Mouse (Mus musculus): ENCODE measurements around the gene Ap5b1. TPM values are rescaled to one million over a fixed set of nuclear protein-coding genes. Genes with fewer than 3 reads are reported as not detected.

Ap5b1 gene
- polyA plus RNA-seq, 1 experiment from 2014 or later: 8.3 TPM

- ChIA-PET POLR2A (interaction anchor here (0.6 to 0.7 kb wide), 3 partner anchors 10 to 1412 kb away, joined by 3 to 7 read pairs (median 5); partner anchors contain the start of gene Rin1), CTCF (interaction anchor here (1.5 to 15.0 kb wide), 2 partner anchors 9 to 32 kb away, joined by 5 to 157 read pairs; no protein-coding TSS in a partner anchor)
- in situ Hi-C loops (cut with MboI; ENCODE audit: low pct_unique_long_range_greater_than_20kb): no loop called here
- TF ChIP-seq CTCF (IDR thresholded peaks at IDR 0.05): no peak
- no peak for DNase-seq (ENCODE audit: low read depth, low spot score)
- no peak for ATAC-seq
- peaks cover 12% of the 10 kb centered on the region for H3K27me3 ChIP-seq
Measured at GRCm38 (mm10) chr19:5562776-5563175, 5.0 kb upstream of the Ap5b1 start.

- CTCF ChIA-PET: interaction anchor here (1.2 to 15.0 kb wide), 4 partner anchors 10 to 56 kb away, joined by 3 to 157 read pairs (median 16); partner anchors contain the start of gene Snx32
- in situ Hi-C loops (cut with MboI; ENCODE audit: low pct_unique_long_range_greater_than_20kb): no loop called here
- peak; percentile 46 for DNase-seq (ENCODE audit: low read depth, low spot score)
- H3K27me3 ChIP-seq: no peaks in the 10 kb centered on the region
- ATAC-seq: no peak
- POLR2A ChIA-PET: interaction anchor here (1.1 kb wide), 1 partner anchor 36 kb away, joined by 3 read pairs; no protein-coding TSS in a partner anchor
- no peak for TF ChIP-seq CTCF (IDR thresholded peaks at IDR 0.05)
Measured at GRCm38 (mm10) chr19:5566316-5566715, 1.5 kb upstream of the Ap5b1 start.

- DNase-seq (ENCODE audit: low read depth, low spot score) (peak; percentile 6), ATAC-seq (peak; percentile 36)
- POLR2A ChIA-PET: no interaction called here
- CTCF ChIA-PET: interaction anchor here (1.2 to 15.0 kb wide), 6 partner anchors 11 to 143 kb away, joined by 3 to 157 read pairs (median 10); partner anchors contain the start of gene Snx32
- no peak for TF ChIP-seq CTCF (IDR thresholded peaks at IDR 0.05)
- no peaks in the 10 kb centered on the region for H3K27me3 ChIP-seq
- in situ Hi-C loops (cut with MboI; ENCODE audit: low pct_unique_long_range_greater_than_20kb): no loop called here
Measured at GRCm38 (mm10) chr19:5567180-5567533, 668 bp upstream of the Ap5b1 start.

GRCm38 (mm10) chr19:5568470-5569140 lies 780 bp downstream of the Ap5b1 start:
- ATAC-seq (no peak), DNase-seq (ENCODE audit: low read depth, low spot score) (peak; percentile 68)
- no peak for TF ChIP-seq CTCF (IDR thresholded peaks at IDR 0.05)
- no peaks in the 10 kb centered on the region for H3K27me3 ChIP-seq
- ChIA-PET CTCF (interaction anchor here (0.6 to 15.0 kb wide), 27 partner anchors 10 to 219 kb away, joined by 3 to 157 read pairs (median 4); partner anchors contain the start of genes Kat5, Map3k11, Mus81 and Pcnx3), POLR2A (interaction anchor here (0.7 to 2.0 kb wide), 8 partner anchors 9 to 233 kb away, joined by 3 to 7 read pairs (median 3); partner anchors contain the start of genes Ovol1 and Rela)
- in situ Hi-C loops (cut with MboI; ENCODE audit: low pct_unique_long_range_greater_than_20kb): no loop called here

GRCm38 (mm10) chr19:5569521-5569920 lies 1.7 kb downstream of the Ap5b1 start:
- TF ChIP-seq CTCF (IDR thresholded peaks at IDR 0.05): no peak
- ChIA-PET POLR2A (interaction anchor here (1.6 to 2.0 kb wide), 2 partner anchors 34 to 40 kb away, joined by 5 to 7 read pairs; no protein-coding TSS in a partner anchor), CTCF (interaction anchor here (1.3 to 15.0 kb wide), 7 partner anchors 11 to 106 kb away, joined by 3 to 157 read pairs (median 13); no protein-coding TSS in a partner anchor)
- DNase-seq (ENCODE audit: low read depth, low spot score): no peak
- H3K27me3 ChIP-seq: no peaks in the 10 kb centered on the region
- ATAC-seq: no peak
- in situ Hi-C loops (cut with MboI; ENCODE audit: low pct_unique_long_range_greater_than_20kb): no loop called here

- TF ChIP-seq CTCF (IDR thresholded peaks at IDR 0.05): no peak
- no peak for DNase-seq (ENCODE audit: low read depth, low spot score)
- in situ Hi-C loops (cut with MboI; ENCODE audit: low pct_unique_long_range_greater_than_20kb): no loop called here
- ChIA-PET POLR2A (interaction anchor here (0.6 to 2.0 kb wide), 3 partner anchors 23 to 45 kb away, joined by 3 to 7 read pairs (median 4); no protein-coding TSS in a partner anchor), CTCF (interaction anchor here (1.3 to 15.0 kb wide), 5 partner anchors 10 to 141 kb away, joined by 3 to 157 read pairs (median 13); no protein-coding TSS in a partner anchor)
- ATAC-seq: no peak
- no peaks in the 10 kb centered on the region for H3K27me3 ChIP-seq
Measured at GRCm38 (mm10) chr19:5570353-5571246, 2.8 kb downstream of the Ap5b1 start.

- ChIA-PET CTCF (interaction anchor here (1.3 to 15.0 kb wide), 4 partner anchors 17 to 142 kb away, joined by 3 to 157 read pairs (median 6); no protein-coding TSS in a partner anchor), POLR2A (interaction anchor here (0.6 to 1.4 kb wide), 2 partner anchors 46 to 62 kb away, joined by 3 to 4 read pairs; no protein-coding TSS in a partner anchor)
- H3K27me3 ChIP-seq: no peaks in the 10 kb centered on the region
- ATAC-seq: no peak
- TF ChIP-seq CTCF (IDR thresholded peaks at IDR 0.05): no peak
- DNase-seq (ENCODE audit: low read depth, low spot score): no peak
- in situ Hi-C loops (cut with MboI; ENCODE audit: low pct_unique_long_range_greater_than_20kb): no loop called here
Measured at GRCm38 (mm10) chr19:5571831-5572230, 4.0 kb downstream of the Ap5b1 start.

- ChIA-PET CTCF (interaction anchor here (1.0 to 15.0 kb wide), 5 partner anchors 16 to 84 kb away, joined by 3 to 157 read pairs (median 4); partner anchors contain the start of gene Mus81), POLR2A (interaction anchor here (0.6 kb wide), 1 partner anchor 78 kb away, joined by 4 read pairs; no protein-coding TSS in a partner anchor)
- H3K27me3 ChIP-seq: no peaks in the 10 kb centered on the region
- peak; percentile 28 for ATAC-seq
- TF ChIP-seq CTCF (IDR thresholded peaks at IDR 0.05): no peak
- DNase-seq (ENCODE audit: low read depth, low spot score): peak; percentile 80
- in situ Hi-C loops (cut with MboI; ENCODE audit: low pct_unique_long_range_greater_than_20kb): no loop called here
Measured at GRCm38 (mm10) chr19:5572331-5573125, 4.7 kb downstream of the Ap5b1 start.

GRCm38 (mm10) chr19:5575336-5575735 lies 7.5 kb downstream of the Ap5b1 start:
- DNase-seq (ENCODE audit: low read depth, low spot score): no peak
- ChIA-PET POLR2A (no interaction called here), CTCF (interaction anchor here (15.0 kb wide), 1 partner anchor 44 kb away, joined by 157 read pairs; no protein-coding TSS in a partner anchor)
- H3K27me3 ChIP-seq: peaks cover 13% of the 10 kb centered on the region
- in situ Hi-C loops (cut with MboI; ENCODE audit: low pct_unique_long_range_greater_than_20kb): no loop called here
- no peak for TF ChIP-seq CTCF (IDR thresholded peaks at IDR 0.05)
- no peak for ATAC-seq

All from Patski (cell line).